Mouse (Mus musculus) gastrocnemius, postnatal 14 days (tissue): ENCODE measurements around the gene Castor2. TPM values are rescaled to one million over a fixed set of nuclear protein-coding genes. Genes with fewer than 3 reads are reported as not detected.

Experiments used
- DNase-seq: peaks from one replicate; pipeline ENCODE4 v3.0.0; 2021; ENCODE audit warnings: mixed read lengths
- intact Hi-C: fragments of 180-260 bp; cut with DNase I; formaldehyde crosslinking; loops from one replicate; pipeline ENCODE4 v1.15.1; 2025; ENCODE audit warnings: low total_unique reads
- total RNA-seq, 2 experiments: library from RNA; stranded (reverse); gene quantifications; 2 replicates each; pipeline ENCODE4 v1.2.3; 2021

The Castor2 gene
- total RNA-seq, 2 experiments from 2014 or later = 36.5 to 40.2 TPM

- intact Hi-C loops = no loop called here
- no peak for DNase-seq
These were observed 45.5 kb downstream of the Castor2 start for GRCm38 (mm10) chr5:134144986-134145385.

GRCm38 (mm10) chr5:134147194-134147753, 47.8 kb downstream of the Castor2 start:
- intact Hi-C loops = no loop called here
- DNase-seq = no peak

- intact Hi-C loops = no loop called here
- peak; percentile 37 for DNase-seq
These were observed 48.6 kb downstream of the Castor2 start for GRCm38 (mm10) chr5:134148153-134148552.

- no peak for DNase-seq
- intact Hi-C loops = no loop called here
These were observed 52.4 kb downstream of the Castor2 start for GRCm38 (mm10) chr5:134151895-134152294.

GRCm38 (mm10) chr5:134155916-134156466, 56.5 kb downstream of the Castor2 start:
- no peak for DNase-seq
- intact Hi-C loops = no loop called here

GRCm38 (mm10) chr5:134164688-134165087, 65.2 kb downstream of the Castor2 start:
- intact Hi-C loops = no loop called here
- DNase-seq = no peak

GRCm38 (mm10) chr5:134166642-134167041, 67.1 kb downstream of the Castor2 start:
- DNase-seq = no peak
- intact Hi-C loops = no loop called here

- DNase-seq = no peak
- intact Hi-C loops = no loop called here
These were observed 68.5 kb downstream of the Castor2 start for GRCm38 (mm10) chr5:134168033-134168432.

GRCm38 (mm10) chr5:134169231-134169630, 69.7 kb downstream of the Castor2 start:
- DNase-seq = no peak
- intact Hi-C loops = no loop called here

- intact Hi-C loops = no loop called here
These were observed 70.7 kb downstream of the Castor2 start for GRCm38 (mm10) chr5:134170167-134170566.

GRCm38 (mm10) chr5:134173206-134173605, 73.7 kb downstream of the Castor2 start:
- DNase-seq = peak; percentile 29
- intact Hi-C loops = no loop called here

More at GRCm38 (mm10) chr5:134170167-134170566, 70.7 kb downstream of the Castor2 start:
- DNase-seq = no peak

GRCm38 (mm10) chr5:134175696-134176095, 76.2 kb downstream of the Castor2 start:
- intact Hi-C loops = loop anchor here (5.0 kb wide), 1 partner anchor 167 kb away; no protein-coding TSS in a partner anchor
- no peak for DNase-seq

- intact Hi-C loops = loop anchor here (5.0 kb wide), 1 partner anchor 166 kb away; no protein-coding TSS in a partner anchor
- DNase-seq = peak; percentile 84
These were observed 76.8 kb downstream of the Castor2 start, which contains the start of gene Rcc1l for GRCm38 (mm10) chr5:134176169-134176881. Rcc1l (minus strand) TSS chr5:134176774.

GRCm38 (mm10) chr5:134178536-134178935, 79.0 kb downstream of the Castor2 start:
- intact Hi-C loops = loop anchor here (5.0 kb wide), 1 partner anchor 164 kb away; no protein-coding TSS in a partner anchor
- no peak for DNase-seq

- intact Hi-C loops = loop anchor here (5.0 kb wide), 1 partner anchor 162 kb away; no protein-coding TSS in a partner anchor
- peak; percentile 76 for DNase-seq
These were observed 80.4 kb downstream of the Castor2 start for GRCm38 (mm10) chr5:134179871-134180270.

GRCm38 (mm10) chr5:134182172-134182571, 82.7 kb downstream of the Castor2 start:
- intact Hi-C loops = no loop called here
- no peak for DNase-seq

- DNase-seq = no peak
- intact Hi-C loops = no loop called here
These were observed 83.2 kb downstream of the Castor2 start for GRCm38 (mm10) chr5:134182735-134183134.

GRCm38 (mm10) chr5:134183162-134183561, 83.7 kb downstream of the Castor2 start:
- intact Hi-C loops = no loop called here
- DNase-seq = no peak

GRCm38 (mm10) chr5:134183880-134184808, 84.6 kb downstream of the Castor2 start, which contains the start of gene Gtf2ird2:
Gtf2ird2 (plus strand) TSS chr5:134184019.
- intact Hi-C loops = no loop called here
- DNase-seq = peak; percentile 98
